Mouse (Mus musculus) midbrain, embryonic 16.5 days (tissue): Measurements from ENCODE around the gene Ccn2. TPM values are rescaled to one million over a fixed set of nuclear protein-coding genes. Genes with fewer than 3 reads are reported as not detected.

ENCODE experiments used
- ATAC-seq: fragments of 200-750 bp; cut with Nextera tagmentation; 2 replicates; pipeline ENCODE4 v1.8.0; 2017; ENCODE audit warnings: moderate TSS enrichment
- H3K27ac ChIP-seq: fragments of 300-500 bp; sonication (generic); 2 replicates; pipeline ENCODE4 v1.5.1; 2014; ENCODE audit warnings: mild to moderate bottlenecking, low read length, mixed read lengths
- H3K27me3 ChIP-seq: fragments of 300-500 bp; sonication (generic); 2 replicates; pipeline ENCODE4 v1.6.1; 2014; ENCODE audit warnings: low read depth, low read length, mixed read lengths; ENCODE audit not compliant: control insufficient read depth, insufficient read depth
- H3K36me3 ChIP-seq: fragments of 300-500 bp; sonication (generic); 2 replicates; pipeline ENCODE4 v1.6.1; 2014; ENCODE audit warnings: mild to moderate bottlenecking, low read length, moderate library complexity, mixed read lengths; ENCODE audit not compliant: control insufficient read depth, insufficient read depth
- H3K4me1 ChIP-seq: fragments of 300-500 bp; sonication (generic); 2 replicates; pipeline ENCODE4 v1.6.1; 2014; ENCODE audit warnings: mild to moderate bottlenecking, low read length, mixed read lengths; ENCODE audit not compliant: control insufficient read depth, insufficient read depth
- H3K4me2 ChIP-seq: fragments of 300-500 bp; sonication (generic); 2 replicates; pipeline ENCODE4 v1.6.1; 2014; ENCODE audit warnings: mild to moderate bottlenecking, low read length, mixed read lengths
- H3K4me3 ChIP-seq: fragments of 300-500 bp; sonication (generic); 2 replicates; pipeline ENCODE4 v1.5.1; 2014; ENCODE audit warnings: low read depth, mild to moderate bottlenecking, low read length, moderate library complexity, mixed read lengths
- H3K9ac ChIP-seq: fragments of 300-500 bp; sonication (generic); 2 replicates; pipeline ENCODE4 v1.6.1; 2014; ENCODE audit warnings: low read depth, low read length, mixed read lengths
- H3K9me3 ChIP-seq: fragments of 300-500 bp; sonication (generic); replicated peaks from 2 replicates; pipeline ENCODE4 v1.6.1; 2014; ENCODE audit warnings: mild to moderate bottlenecking, low read length, mixed read lengths; ENCODE audit not compliant: control insufficient read depth, poor library complexity, severe bottlenecking
- WGBS: fragments of 180-500 bp; shearing (Covaris S2); extraction: QIAGEN DNeasy Blood & Tissue Kit; methylation state at CpG from one replicate; pipeline ENCODE4 v1.1.7; 2014; 5-methylcytosine and 5-hydroxymethylcytosine counted together
- polyA plus RNA-seq: library from polyadenylated mRNA; unstranded; fragments of >200 nt; fragmentation: Nextera tagmentation; extraction: Ambion mirVana; gene quantifications from 2 replicates; pipeline ENCODE4 v1.2.1, GENCODE M21; 2015

The Ccn2 gene
- polyA plus RNA-seq, 1 experiment from 2014 or later: 3.6 TPM

- no peak overlapping the region for H3K9ac ChIP-seq
- no peaks in the 10 kb centered on the region for H3K4me1 ChIP-seq
- no peak overlapping the region for H3K4me3 ChIP-seq
- no peak overlapping the region for H3K4me2 ChIP-seq
- H3K27me3 ChIP-seq: no peaks in the 10 kb centered on the region; the same call in 1 of the 2 replicates
- ATAC-seq: no peak
- H3K9me3 ChIP-seq: no peaks in the 10 kb centered on the region
- no peak overlapping the region for H3K27ac ChIP-seq
- no peaks in the 10 kb centered on the region for H3K36me3 ChIP-seq
- WGBS: 84% methylated on average over 4 of the region's 4 CpGs
These were observed 6.4 kb upstream of the Ccn2 start for GRCm38 (mm10) chr10:24588824-24589223.

GRCm38 (mm10) chr10:24589238-24589637 is 6.0 kb upstream of the Ccn2 start:
- H3K27me3 ChIP-seq: no peaks in the 10 kb centered on the region; the same call in 1 of the 2 replicates
- no peaks in the 10 kb centered on the region for H3K4me1 ChIP-seq
- ATAC-seq: no peak
- no peak overlapping the region for H3K4me2 ChIP-seq
- no peak overlapping the region for H3K27ac ChIP-seq
- H3K4me3 ChIP-seq: no peak overlapping the region
- no peaks in the 10 kb centered on the region for H3K9me3 ChIP-seq
- no peaks in the 10 kb centered on the region for H3K36me3 ChIP-seq
- 93% methylated on average over 9 of the region's 9 CpGs for WGBS
- no peak overlapping the region for H3K9ac ChIP-seq

- H3K27ac ChIP-seq: no peak overlapping the region
- ATAC-seq: no peak
- no peak overlapping the region for H3K4me3 ChIP-seq
- no peaks in the 10 kb centered on the region for H3K9me3 ChIP-seq
- no peak overlapping the region for H3K9ac ChIP-seq
- 33% methylated on average over 4 of the region's 4 CpGs for WGBS
- no peak overlapping the region for H3K4me2 ChIP-seq
- H3K27me3 ChIP-seq: no peaks in the 10 kb centered on the region; the same call in 1 of the 2 replicates
- H3K4me1 ChIP-seq: 0 out of 2 replicates have a peak, but pooled peaks cover 5% of the 10 kb centered on the region
- H3K36me3 ChIP-seq: no peaks in the 10 kb centered on the region
These were observed 4.7 kb upstream of the Ccn2 start for GRCm38 (mm10) chr10:24590546-24590945.

GRCm38 (mm10) chr10:24591136-24591535 is 4.1 kb upstream of the Ccn2 start:
- no peak overlapping the region for H3K9ac ChIP-seq
- no peak overlapping the region for H3K4me3 ChIP-seq
- no peak overlapping the region for H3K27ac ChIP-seq
- H3K4me1 ChIP-seq: 0 out of 2 replicates have a peak, but pooled peaks cover 7% of the 10 kb centered on the region
- H3K9me3 ChIP-seq: no peaks in the 10 kb centered on the region
- no peaks in the 10 kb centered on the region; the same call in 1 of the 2 replicates for H3K27me3 ChIP-seq
- no peaks in the 10 kb centered on the region for H3K36me3 ChIP-seq
- ATAC-seq: 0 out of 2 replicates have a peak, but pooled peaks have one; percentile 47
- H3K4me2 ChIP-seq: no peak overlapping the region
- 13% methylated on average over 4 of the region's 4 CpGs for WGBS

- Histone ChIP-seq H3K27me3 (no peaks in the 10 kb centered on the region; the same call in 1 of the 2 replicates), H3K4me1 (0 out of 2 replicates have a peak, but pooled peaks cover 7% of the 10 kb centered on the region), H3K9me3 (no peaks in the 10 kb centered on the region), H3K9ac (no peak overlapping the region), H3K27ac (no peak overlapping the region), H3K4me3 (no peak overlapping the region), H3K36me3 (no peaks in the 10 kb centered on the region), H3K4me2 (no peak overlapping the region)
- WGBS: 66% methylated on average over 5 of the region's 5 CpGs
- no peak for ATAC-seq
These were observed 3.5 kb upstream of the Ccn2 start for GRCm38 (mm10) chr10:24591741-24592140.

GRCm38 (mm10) chr10:24592318-24592717 is 2.9 kb upstream of the Ccn2 start:
- 86% methylated on average over 2 of the region's 2 CpGs for WGBS

GRCm38 (mm10) chr10:24592969-24593368 is 2.3 kb upstream of the Ccn2 start:
- H3K27me3 ChIP-seq: no peaks in the 10 kb centered on the region; the same call in 1 of the 2 replicates
- ATAC-seq: no peak
- 0 out of 2 replicates have a peak, but pooled peaks cover 7% of the 10 kb centered on the region for H3K4me1 ChIP-seq
- no peak overlapping the region for H3K4me2 ChIP-seq
- no peaks in the 10 kb centered on the region for H3K9me3 ChIP-seq
- H3K36me3 ChIP-seq: no peaks in the 10 kb centered on the region
- no peak overlapping the region for H3K4me3 ChIP-seq
- H3K27ac ChIP-seq: no peak overlapping the region
- 82% methylated on average over 7 of the region's 7 CpGs for WGBS
- no peak overlapping the region for H3K9ac ChIP-seq

More at GRCm38 (mm10) chr10:24592318-24592717, 2.9 kb upstream of the Ccn2 start:
- Histone ChIP-seq H3K4me1 (0 out of 2 replicates have a peak, but pooled peaks cover 7% of the 10 kb centered on the region), H3K4me2 (no peak overlapping the region), H3K9ac (no peak overlapping the region), H3K36me3 (no peaks in the 10 kb centered on the region), H3K27me3 (no peaks in the 10 kb centered on the region; the same call in 1 of the 2 replicates), H3K9me3 (no peaks in the 10 kb centered on the region), H3K4me3 (no peak overlapping the region), H3K27ac (no peak overlapping the region)
- ATAC-seq: no peak

GRCm38 (mm10) chr10:24593556-24593955 is 1.7 kb upstream of the Ccn2 start:
- 77% methylated on average over 4 of the region's 4 CpGs for WGBS
- Histone ChIP-seq H3K36me3 (no peaks in the 10 kb centered on the region), H3K9ac (no peak overlapping the region), H3K4me1 (0 out of 2 replicates have a peak, but pooled peaks cover 7% of the 10 kb centered on the region), H3K9me3 (no peaks in the 10 kb centered on the region), H3K27ac (no peak overlapping the region), H3K4me2 (no peak overlapping the region), H3K27me3 (no peaks in the 10 kb centered on the region; the same call in 1 of the 2 replicates), H3K4me3 (no peak overlapping the region)
- ATAC-seq: no peak

GRCm38 (mm10) chr10:24596003-24596868 is 994 bp downstream of the Ccn2 start:
- Histone ChIP-seq H3K4me2 (peak overlapping the region; percentile 87), H3K9me3 (no peaks in the 10 kb centered on the region), H3K4me3 (peak overlapping the region; percentile 74), H3K4me1 (0 out of 2 replicates have a peak, but pooled peaks cover 7% of the 10 kb centered on the region), H3K27me3 (no peaks in the 10 kb centered on the region; the same call in 1 of the 2 replicates), H3K27ac (no peak overlapping the region; the same call in 1 of the 2 replicates), H3K9ac (peak overlapping the region; percentile 77), H3K36me3 (no peaks in the 10 kb centered on the region)
- ATAC-seq: peak; percentile 49
- WGBS: 12% methylated on average over 31 of the region's 31 CpGs
